In the genomic region with DNA sequence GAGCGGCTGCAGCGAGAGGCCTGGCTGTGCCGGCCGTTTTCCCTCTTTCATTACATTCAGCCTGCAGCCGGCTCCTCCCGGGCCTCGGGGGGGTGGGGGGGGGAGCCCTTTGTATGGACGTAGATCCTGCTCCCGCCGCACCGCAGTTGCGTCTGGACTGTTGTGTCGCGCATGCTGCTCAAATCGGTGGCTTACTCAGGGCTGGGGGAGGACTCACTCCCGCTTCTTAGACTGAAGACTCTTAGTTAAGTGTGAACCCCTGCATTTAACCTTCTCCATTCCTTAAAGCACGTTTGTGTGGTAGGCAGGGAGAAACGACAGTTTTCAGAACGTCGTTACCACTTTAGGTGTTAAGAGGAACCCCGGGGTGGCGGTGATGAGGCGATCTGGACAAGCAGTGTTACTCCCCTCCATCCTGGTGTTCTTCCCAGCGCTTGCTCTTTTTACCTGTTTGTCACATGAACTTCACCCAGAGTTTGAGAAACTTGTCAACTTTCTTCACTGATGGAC, we compare ENCODE assay signal across 8 mouse cellular contexts. TPM values are rescaled to one million over a fixed set of nuclear protein-coding genes. Genes with fewer than 3 reads are reported as not detected.
A peak's percentile ranks its signal among the peaks of the same experiment; 100 is the strongest.
DNase-seq lines count a peak whose midpoint lies in the region; ATAC-seq lines count a peak whose summit lies in the region.

No protein-coding gene starts in this region.

- H3K9ac ChIP-seq in heart, embryonic 13.5 days, result peak overlapping the region; percentile 97
- peak overlapping the region; percentile 86 for H3K9ac ChIP-seq in liver, embryonic 12.5 days
- peak overlapping the region; percentile 88 for H3K9ac ChIP-seq in stomach, embryonic 15.5 days

- H3K27ac ChIP-seq in heart, embryonic 13.5 days (replicated peaks), result peak overlapping the region; percentile 82
- H3K27ac ChIP-seq in liver, embryonic 12.5 days, result 0 out of 2 replicates have a peak overlapping the region, but pooled peaks have one; percentile 70
- H3K27ac ChIP-seq in stomach, embryonic 15.5 days, result peak overlapping the region; percentile 85

- ATAC-seq in heart, embryonic 13.5 days (ENCODE audit: extremely low read depth, insufficient number of reproducible peaks, low FRiP score, low TSS enrichment), result no peak
- ATAC-seq in liver, embryonic 12.5 days, result peak; percentile 69
- ATAC-seq in stomach, embryonic 15.5 days (ENCODE audit: insufficient read depth, low FRiP score, low read depth), result peak; percentile 56; the same call in 1 of the 2 replicates

- WGBS in heart, embryonic 13.5 days, result 0% methylated on average over 24 of the region's 24 CpGs
- under 1% methylated on average over 24 of the region's 24 CpGs for WGBS in liver, embryonic 12.5 days (ENCODE audit: insufficient replicate concordance)
- WGBS in stomach, embryonic 15.5 days, result 0% methylated on average over 23 of the region's 24 CpGs

- H3K4me2 ChIP-seq in heart, embryonic 13.5 days, result peak overlapping the region; percentile 79
- peak overlapping the region; percentile 78 for H3K4me2 ChIP-seq in liver, embryonic 12.5 days
- peak overlapping the region; percentile 71 for H3K4me2 ChIP-seq in stomach, embryonic 15.5 days

- H3K4me3 ChIP-seq in heart, embryonic 13.5 days, result peak overlapping the region; percentile 90
- H3K4me3 ChIP-seq in liver, embryonic 12.5 days, result peak overlapping the region; percentile 90
- peak overlapping the region; percentile 90 for H3K4me3 ChIP-seq in stomach, embryonic 15.5 days (replicated peaks)

- H3K36me3 ChIP-seq in heart, embryonic 13.5 days, result no peaks in the 10 kb centered on the region
- no peaks in the 10 kb centered on the region for H3K36me3 ChIP-seq in liver, embryonic 12.5 days
- no peaks in the 10 kb centered on the region for H3K36me3 ChIP-seq in stomach, embryonic 15.5 days

- peaks cover 12% of the 10 kb centered on the region; the same call in 1 of the 2 replicates for H3K27me3 ChIP-seq in heart, embryonic 13.5 days (replicated peaks)
- H3K27me3 ChIP-seq in liver, embryonic 12.5 days (replicated peaks), result no peaks in the 10 kb centered on the region; the same call in 1 of the 2 replicates
- H3K27me3 ChIP-seq in stomach, embryonic 15.5 days (replicated peaks), result no peaks in the 10 kb centered on the region

- peak; percentile 8 for DNase-seq in adrenal gland, adult 8-10 months
- DNase-seq in adrenal gland, postnatal 4 days (ENCODE audit: low spot score in 2 of 2), result no peak
- peak; percentile 11 for DNase-seq in retina, postnatal 7 days (ENCODE audit: low read depth, low spot score)
- no peak for DNase-seq in retina, embryonic 14.5 days (ENCODE audit: low spot score)
- no peak for DNase-seq in thymus, postnatal 36 days

- H3K4me1 ChIP-seq in heart, embryonic 13.5 days, result peaks cover 19% of the 10 kb centered on the region
- peaks cover 25% of the 10 kb centered on the region for H3K4me1 ChIP-seq in liver, embryonic 12.5 days
- peaks cover 3% of the 10 kb centered on the region; the same call in 1 of the 2 replicates for H3K4me1 ChIP-seq in stomach, embryonic 15.5 days

- H3K9me3 ChIP-seq in heart, embryonic 13.5 days, result no peaks in the 10 kb centered on the region
- no peaks in the 10 kb centered on the region for H3K9me3 ChIP-seq in liver, embryonic 12.5 days (replicated peaks)
- no peaks in the 10 kb centered on the region for H3K9me3 ChIP-seq in stomach, embryonic 15.5 days

RNA-seq across cellular contexts. Expression of a gene that starts 0.5 kb away (rescaled TPM):
- total RNA-seq in adrenal gland, adult 8-10 months (2022), result 10 to 100 TPM; 42.9 to 56.9 (median 48.5) TPM
- total RNA-seq in adrenal gland, postnatal 4 days (2021), result 10 to 100 TPM; 43.9 to 48.5 TPM
- polyA plus RNA-seq in heart, embryonic 13.5 days (2015; fragmentation: Nextera tagmentation; extraction: Ambion mirVana), result 7.9 and 8.9 TPM in 2 replicates
- polyA plus RNA-seq in liver, embryonic 12.5 days (2016; fragmentation: Nextera tagmentation; extraction: Ambion mirVana), result 6.6 TPM in 2 replicates
- polyA plus RNA-seq in stomach, embryonic 15.5 days (2015; fragmentation: Nextera tagmentation; extraction: Ambion mirVana), result 10.6 and 11.3 TPM in 2 replicates

Comparison
In these comparisons a context has a peak if more than half of its experiments do, and no peak if none do; other contexts are left out.
1. DNase-seq: peak in adrenal gland, adult 8-10 months (single experiment) and retina, postnatal 7 days (single experiment); none in adrenal gland, postnatal 4 days (0 of 2), retina, embryonic 14.5 days (single experiment) and thymus, postnatal 36 days (0 of 2).
2. Peak in every context shown above with its lines, with median percentiles within 50 percentile points of each other: H3K27ac ChIP-seq, H3K4me2 ChIP-seq, H3K4me3 ChIP-seq and H3K9ac ChIP-seq.